Mouse (Mus musculus) cerebellum, adult 2 months (tissue): ENCODE measurements at regions not wholly inside any gene's neighbourhood (a gene's known extent, or its start where the extent isn't known, plus 50 kb on each side); places are given as distances from the start of the nearest gene placed in this dataset.

Source experiments
- DNase-seq, 2 experiments: peaks; one replicate each; pipeline ENCODE4 v3.0.0; 2021
- H3K27ac ChIP-seq: fragments of 200-500 bp; 2 replicates; pipeline ENCODE4 v1.5.1; 2012; ENCODE audit warnings: low read length, control low read depth, inconsistent platforms; ENCODE audit not compliant: insufficient read depth
- H3K27me3 ChIP-seq: fragments of 200-500 bp; 2 replicates; pipeline ENCODE4 v1.6.1; 2012; ENCODE audit warnings: inconsistent platforms, mild to moderate bottlenecking, low read length, moderate library complexity; ENCODE audit not compliant: control insufficient read depth, insufficient read depth
- H3K4me1 ChIP-seq: fragments of 200-500 bp; 2 replicates; pipeline ENCODE4 v1.6.1; 2011; ENCODE audit warnings: low read length; ENCODE audit not compliant: control insufficient read depth, insufficient read depth
- H3K4me3 ChIP-seq: fragments of 200-500 bp; replicated peaks from 2 replicates; pipeline ENCODE3; 2011; ENCODE audit warnings: mild to moderate bottlenecking, low read depth, low read length, control low read depth; ENCODE audit not compliant: insufficient read depth
- CTCF ChIP-seq: fragments of 200-500 bp; IDR thresholded peaks from 2 replicates; pipeline ENCODE4 v1.5.1; 2011; ENCODE audit warnings: low read depth, mild to moderate bottlenecking, control low read depth, low read length, moderate library complexity, borderline replicate concordance; ENCODE audit not compliant: insufficient read depth
- POLR2A ChIP-seq: fragments of 200-500 bp; IDR thresholded peaks from 2 replicates; pipeline ENCODE4 v1.6.1; 2011; ENCODE audit warnings: low read length, control low read depth, borderline replicate concordance; ENCODE audit not compliant: insufficient read depth
- WGBS: fragments of 180-500 bp; shearing (Covaris S2); methylation state at CpG from one replicate; pipeline ENCODE4 v1.1.7; 2018; 5-methylcytosine and 5-hydroxymethylcytosine counted together

- WGBS: 91% methylated on average over 1 of the region's 1 CpGs
- no peaks in the 10 kb centered on the region for H3K4me1 ChIP-seq
- H3K27ac ChIP-seq: no peak overlapping the region
- no peak for TF ChIP-seq POLR2A
- H3K27me3 ChIP-seq: no peaks in the 10 kb centered on the region
- H3K4me3 ChIP-seq: no peak overlapping the region
- no peak for DNase-seq
Measured at GRCm38 (mm10) chr13:26538928-26539327, 231.0 kb downstream of the Hdgfl1 start.

GRCm38 (mm10) chr13:26536575-26536974 is 233.4 kb downstream of the Hdgfl1 start:
- Histone ChIP-seq H3K4me1 (no peaks in the 10 kb centered on the region), H3K27ac (no peak overlapping the region), H3K27me3 (no peaks in the 10 kb centered on the region), H3K4me3 (no peak overlapping the region)
- no peak for DNase-seq
- WGBS: 61% methylated on average over 2 of the region's 2 CpGs
- TF ChIP-seq POLR2A (no peak), CTCF (no peak)

GRCm38 (mm10) chr13:26532761-26533160 is 237.2 kb downstream of the Hdgfl1 start:
- Histone ChIP-seq H3K4me1 (no peaks in the 10 kb centered on the region), H3K27me3 (no peaks in the 10 kb centered on the region), H3K27ac (no peak overlapping the region), H3K4me3 (no peak overlapping the region)
- DNase-seq: no peak
- no peak for TF ChIP-seq POLR2A
- TF ChIP-seq CTCF: no peak

- H3K4me3 ChIP-seq: no peak overlapping the region
- TF ChIP-seq CTCF (no peak), POLR2A (no peak)
- H3K27ac ChIP-seq: no peak overlapping the region
- no peak for DNase-seq
- H3K27me3 ChIP-seq: no peaks in the 10 kb centered on the region
- 24% methylated on average over 1 of the region's 1 CpGs for WGBS
- no peaks in the 10 kb centered on the region for H3K4me1 ChIP-seq
Measured at GRCm38 (mm10) chr13:26519054-26519453, 250.9 kb downstream of the Hdgfl1 start.

- 89% methylated on average over 5 of the region's 5 CpGs for WGBS
- no peak for DNase-seq
- Histone ChIP-seq H3K4me1 (no peaks in the 10 kb centered on the region), H3K27ac (no peak overlapping the region), H3K4me3 (no peak overlapping the region), H3K27me3 (no peaks in the 10 kb centered on the region)
- no peak for TF ChIP-seq POLR2A
- TF ChIP-seq CTCF: no peak
Measured at GRCm38 (mm10) chr13:26518425-26518824, 251.5 kb downstream of the Hdgfl1 start.

GRCm38 (mm10) chr13:26517646-26518045 is 252.3 kb downstream of the Hdgfl1 start:
- TF ChIP-seq POLR2A (no peak), CTCF (no peak)
- H3K4me3 ChIP-seq: no peak overlapping the region
- 58% methylated on average over 4 of the region's 4 CpGs for WGBS
- H3K4me1 ChIP-seq: no peaks in the 10 kb centered on the region
- no peak overlapping the region for H3K27ac ChIP-seq
- no peak for DNase-seq
- H3K27me3 ChIP-seq: no peaks in the 10 kb centered on the region

GRCm38 (mm10) chr13:26510448-26510847 is 259.5 kb downstream of the Hdgfl1 start:
- TF ChIP-seq CTCF (no peak), POLR2A (no peak)
- Histone ChIP-seq H3K4me1 (no peaks in the 10 kb centered on the region), H3K27ac (no peak overlapping the region), H3K27me3 (no peaks in the 10 kb centered on the region), H3K4me3 (no peak overlapping the region)
- 14% methylated on average over 4 of the region's 4 CpGs for WGBS
- no peak for DNase-seq

GRCm38 (mm10) chr13:26509841-26510240 is 260.1 kb downstream of the Hdgfl1 start:
- TF ChIP-seq POLR2A: no peak
- TF ChIP-seq CTCF: no peak
- 92% methylated on average over 3 of the region's 3 CpGs for WGBS

GRCm38 (mm10) chr13:26503744-26504143 is 266.2 kb downstream of the Hdgfl1 start:
- Histone ChIP-seq H3K27ac (no peak overlapping the region), H3K4me3 (no peak overlapping the region), H3K27me3 (no peaks in the 10 kb centered on the region), H3K4me1 (no peaks in the 10 kb centered on the region)
- DNase-seq: no peak
- 98% methylated on average over 1 of the region's 1 CpGs for WGBS
- TF ChIP-seq POLR2A (no peak), CTCF (no peak)

More at GRCm38 (mm10) chr13:26509841-26510240, 260.1 kb downstream of the Hdgfl1 start:
- H3K4me3 ChIP-seq: no peak overlapping the region
- H3K27me3 ChIP-seq: no peaks in the 10 kb centered on the region
- no peak for DNase-seq
- H3K27ac ChIP-seq: no peak overlapping the region
- H3K4me1 ChIP-seq: no peaks in the 10 kb centered on the region

GRCm38 (mm10) chr13:26497086-26497485 is 272.9 kb downstream of the Hdgfl1 start:
- 78% methylated on average over 2 of the region's 2 CpGs for WGBS
- no peak for DNase-seq
- Histone ChIP-seq H3K4me3 (no peak overlapping the region), H3K4me1 (no peaks in the 10 kb centered on the region), H3K27me3 (no peaks in the 10 kb centered on the region), H3K27ac (no peak overlapping the region)
- TF ChIP-seq CTCF (no peak), POLR2A (no peak)
